8 mouse cellular contexts compared by ENCODE assay signal in the genomic region with DNA sequence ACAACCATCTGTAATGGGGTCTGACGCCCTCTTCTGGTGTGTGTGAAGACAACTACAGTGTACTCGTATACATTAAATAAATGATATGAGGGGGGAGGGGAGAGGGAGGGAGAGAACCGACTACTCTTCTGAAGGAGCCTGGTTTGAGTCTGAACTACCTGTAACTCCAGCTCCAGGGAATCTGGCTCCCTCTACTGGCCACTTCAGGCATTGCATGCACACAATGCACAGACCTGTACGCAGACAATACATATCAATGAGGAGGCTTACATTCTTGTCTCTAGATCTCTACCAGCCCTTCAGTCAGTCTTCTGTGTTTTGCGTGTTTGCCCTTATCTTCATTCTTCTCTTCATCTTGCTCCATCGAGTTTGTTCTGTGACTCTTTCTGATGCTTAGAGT.
DNase-seq lines count a peak whose midpoint lies in the region; ATAC-seq lines count a peak whose summit lies in the region.

No protein-coding gene starts in this region.

- H3K27me3 ChIP-seq in midbrain, embryonic 11.5 days (ENCODE audit: control insufficient read depth, insufficient read depth, low read length), result no peaks in the 10 kb centered on the region
- H3K27me3 ChIP-seq in midbrain, embryonic 15.5 days (replicated peaks), result no peaks in the 10 kb centered on the region

- WGBS in midbrain, embryonic 11.5 days, result 80% methylated on average over 6 of the region's 6 CpGs
- WGBS in midbrain, embryonic 15.5 days, result 80% methylated on average over 6 of the region's 6 CpGs

- H3K9ac ChIP-seq in midbrain, embryonic 11.5 days (ENCODE audit: low read length), result no peak overlapping the region
- no peak overlapping the region for H3K9ac ChIP-seq in midbrain, embryonic 15.5 days

- ATAC-seq in midbrain, embryonic 11.5 days (ENCODE audit: low FRiP score), result no peak
- ATAC-seq in midbrain, embryonic 15.5 days (replicated peaks), result no peak
- no peak for ATAC-seq in frontal cortex, adult (ENCODE audit: low TSS enrichment)

- H3K9me3 ChIP-seq in midbrain, embryonic 11.5 days (ENCODE audit: control insufficient read depth, low read length), result no peaks in the 10 kb centered on the region; the same call in 1 of the 2 replicates
- H3K9me3 ChIP-seq in midbrain, embryonic 15.5 days, result no peaks in the 10 kb centered on the region

- no peak overlapping the region for H3K27ac ChIP-seq in midbrain, embryonic 11.5 days (ENCODE audit: low read depth, low read length)
- no peak overlapping the region for H3K27ac ChIP-seq in midbrain, embryonic 15.5 days

- intact Hi-C loops in heart, postnatal 25 days (cut with DNase I), result no loop called here

- no peak overlapping the region for H3K4me2 ChIP-seq in midbrain, embryonic 11.5 days
- H3K4me2 ChIP-seq in midbrain, embryonic 15.5 days, result no peak overlapping the region

- no peak overlapping the region for H3K4me3 ChIP-seq in midbrain, embryonic 11.5 days (ENCODE audit: low read depth, low read length)
- no peak overlapping the region for H3K4me3 ChIP-seq in midbrain, embryonic 15.5 days

- no peaks in the 10 kb centered on the region for H3K4me1 ChIP-seq in midbrain, embryonic 11.5 days (ENCODE audit: control insufficient read depth, insufficient read depth, low read length)
- no peaks in the 10 kb centered on the region for H3K4me1 ChIP-seq in midbrain, embryonic 15.5 days

- peak; percentile 3 to 5 for DNase-seq in heart, adult 18-20 months
- no peak for DNase-seq in heart, postnatal 25 days (ENCODE audit: low spot score)
- DNase-seq in midbrain, embryonic 11.5 days (ENCODE audit: low spot score, missing footprints), result peak; percentile 82
- peak; percentile 1 for DNase-seq in c-Kit-negative CD71-positive TER-119-positive erythroid progenitor cells, embryonic 14.5 days (ENCODE audit: low read depth, low spot score)
- peak; percentile 76 for DNase-seq in testis, postnatal 10 days (ENCODE audit: low spot score)
- DNase-seq in right cerebral cortex, postnatal 36 days (ENCODE audit: low spot score in 2 of 2), result no peak

- no peaks in the 10 kb centered on the region for H3K36me3 ChIP-seq in midbrain, embryonic 11.5 days (ENCODE audit: control insufficient read depth, insufficient read depth, low read length)
- H3K36me3 ChIP-seq in midbrain, embryonic 15.5 days (replicated peaks), result no peaks in the 10 kb centered on the region

Comparison
In these comparisons a context has a peak if more than half of its experiments do, and no peak if none do; other contexts are left out.
1. DNase-seq: peak in heart, adult 18-20 months (2 of 2), midbrain, embryonic 11.5 days (single experiment), c-Kit-negative CD71-positive TER-119-positive erythroid progenitor cells, embryonic 14.5 days (single experiment) and testis, postnatal 10 days (single experiment); none in heart, postnatal 25 days (single experiment) and right cerebral cortex, postnatal 36 days (0 of 2).